Mouse (Mus musculus) kidney, adult 11 months (tissue): ENCODE data around the gene Lpcat2b.

Experiments used
- DNase-seq: peaks from one replicate; pipeline ENCODE4 v3.0.0; 2022

The Lpcat2b gene

GRCm38 (mm10) chr5:107448784-107449183, 17.4 kb downstream of the Lpcat2b start:
- no peak for DNase-seq

GRCm38 (mm10) chr5:107449620-107450019, 18.3 kb downstream of the Lpcat2b start:
- DNase-seq: no peak

GRCm38 (mm10) chr5:107450299-107450698, 18.9 kb downstream of the Lpcat2b start:
- no peak for DNase-seq

GRCm38 (mm10) chr5:107462147-107463076, 31.1 kb downstream of the Lpcat2b start:
- no peak for DNase-seq

- no peak for DNase-seq
Measured at GRCm38 (mm10) chr5:107466501-107466900, 35.2 kb downstream of the Lpcat2b start.

GRCm38 (mm10) chr5:107467098-107467497, 35.7 kb downstream of the Lpcat2b start:
- DNase-seq: no peak

GRCm38 (mm10) chr5:107470600-107471329, 39.4 kb downstream of the Lpcat2b start:
- DNase-seq: no peak

GRCm38 (mm10) chr5:107480194-107480593, 48.8 kb downstream of the Lpcat2b start:
- no peak for DNase-seq
